Mouse (Mus musculus) liver (tissue): Measurements from ENCODE around the gene Itfg2.

ENCODE experiments used
- DNase-seq: peaks from one replicate; pipeline ENCODE4 v3.0.0-alpha.2; 2020; ENCODE audit warnings: mixed read lengths

The Itfg2 gene

GRCm38 (mm10) chr6:128433566-128433965 lies 8.8 kb upstream of the Itfg2 start:
- DNase-seq: no peak

- DNase-seq: no peak
Measured at GRCm38 (mm10) chr6:128432356-128432915, 7.7 kb upstream of the Itfg2 start.

- DNase-seq: no peak
Measured at GRCm38 (mm10) chr6:128429826-128430225, 5.1 kb upstream of the Itfg2 start.

GRCm38 (mm10) chr6:128429300-128429699 lies 4.6 kb upstream of the Itfg2 start:
- no peak for DNase-seq

- no peak for DNase-seq
Measured at GRCm38 (mm10) chr6:128427571-128427970, 2.8 kb upstream of the Itfg2 start.

GRCm38 (mm10) chr6:128425046-128425445 lies 315 bp upstream of the Itfg2 start:
- no peak for DNase-seq

GRCm38 (mm10) chr6:128423496-128424268 lies 1.0 kb downstream of the Itfg2 start:
- DNase-seq: peak; percentile 68

- no peak for DNase-seq
Measured at GRCm38 (mm10) chr6:128421480-128421879, 3.3 kb downstream of the Itfg2 start.

- DNase-seq: no peak
Measured at GRCm38 (mm10) chr6:128421036-128421435, 3.7 kb downstream of the Itfg2 start.

- DNase-seq: no peak
Measured at GRCm38 (mm10) chr6:128418076-128418475, 6.7 kb downstream of the Itfg2 start.

- DNase-seq: no peak
Measured at GRCm38 (mm10) chr6:128416169-128416568, 8.6 kb downstream of the Itfg2 start.

- DNase-seq: peak; percentile 79
Measured at GRCm38 (mm10) chr6:128411115-128411514, 13.6 kb downstream of the Itfg2 start.

GRCm38 (mm10) chr6:128410305-128410704 lies 14.4 kb downstream of the Itfg2 start:
- no peak for DNase-seq

- no peak for DNase-seq
Measured at GRCm38 (mm10) chr6:128408544-128409125, 16.1 kb downstream of the Itfg2 start.

- no peak for DNase-seq
Measured at GRCm38 (mm10) chr6:128404708-128405107, 20.0 kb downstream of the Itfg2 start.

- DNase-seq: peak; percentile 19
Measured at GRCm38 (mm10) chr6:128399421-128400185, 25.1 kb downstream of the Itfg2 start.

GRCm38 (mm10) chr6:128398996-128399395 lies 25.7 kb downstream of the Itfg2 start, which contains the start of gene Nrip2:
Gene Nrip2, plus strand, starts transcription at chr6:128399296.
- no peak for DNase-seq

- DNase-seq: peak; percentile 42
Measured at GRCm38 (mm10) chr6:128397574-128398261, 27.0 kb downstream of the Itfg2 start.

GRCm38 (mm10) chr6:128390683-128391082 lies 34.0 kb downstream of the Itfg2 start:
- no peak for DNase-seq

GRCm38 (mm10) chr6:128389185-128389584 lies 35.5 kb downstream of the Itfg2 start:
- no peak for DNase-seq

- DNase-seq: no peak
Measured at GRCm38 (mm10) chr6:128385026-128385425, 39.7 kb downstream of the Itfg2 start.

GRCm38 (mm10) chr6:128383752-128384151 lies 41.0 kb downstream of the Itfg2 start:
- DNase-seq: no peak

- no peak for DNase-seq
Measured at GRCm38 (mm10) chr6:128381254-128381653, 43.5 kb downstream of the Itfg2 start.
